Mouse (Mus musculus): ENCODE data around the gene Perm1. TPM values are rescaled to one million over a fixed set of nuclear protein-coding genes. Genes with fewer than 3 reads are reported as not detected.

Perm1 gene
- polyA plus RNA-seq, 1 experiment, result not detected

DNA sequence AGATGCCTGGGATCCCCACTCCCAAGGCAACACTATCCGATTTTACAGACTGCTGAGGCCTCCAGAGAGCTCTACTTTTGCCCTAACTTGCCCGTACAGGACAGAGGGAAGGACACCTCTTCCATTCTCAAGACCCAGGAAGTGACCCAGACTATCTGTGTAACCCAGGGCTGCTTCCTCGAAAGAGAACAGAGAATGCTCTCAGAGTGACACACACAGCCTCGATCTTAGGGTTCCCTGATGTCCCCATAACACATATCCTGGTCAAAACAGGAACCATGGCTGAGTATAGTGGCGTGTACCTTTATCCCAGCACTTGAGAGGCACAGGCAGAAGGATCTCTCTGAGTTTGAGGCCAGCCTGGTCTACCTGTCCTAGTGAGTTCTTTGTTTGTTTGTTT lies 31.9 kb upstream of the Perm1 start:
- Histone ChIP-seq H3K27me3 (ENCODE audit: control insufficient read depth, insufficient read depth, low read length, poor library complexity, severe bottlenecking) (no peaks in the 10 kb centered on the region), H3K9me3 (replicated peaks; ENCODE audit: control insufficient read depth, insufficient read depth, low read length, poor library complexity, severe bottlenecking) (peaks cover 48% of the 10 kb centered on the region), H3K9ac (ENCODE audit: low read depth, poor library complexity, severe bottlenecking) (no peak overlapping the region), H3K4me3 (ENCODE audit: low read depth, low read length) (no peak overlapping the region), H3K27ac (ENCODE audit: insufficient read depth, low read length) (no peak overlapping the region), H3K4me1 (ENCODE audit: control insufficient read depth, insufficient read depth, low read length) (peaks cover 14% of the 10 kb centered on the region), H3K36me3 (ENCODE audit: control insufficient read depth, insufficient read depth, low read length, poor library complexity, severe bottlenecking) (peaks cover 34% of the 10 kb centered on the region)
- no peak for TF ChIP-seq POLR2A (IDR thresholded peaks at IDR 0.05; ENCODE audit: insufficient read depth, low read length)
- no peak for TF ChIP-seq EP300 (IDR thresholded peaks at IDR 0.05; ENCODE audit: insufficient read depth, low read depth, low read length)
- TF ChIP-seq CTCF (IDR thresholded peaks at IDR 0.05; ENCODE audit: low read depth, low read length), result no peak

DNA sequence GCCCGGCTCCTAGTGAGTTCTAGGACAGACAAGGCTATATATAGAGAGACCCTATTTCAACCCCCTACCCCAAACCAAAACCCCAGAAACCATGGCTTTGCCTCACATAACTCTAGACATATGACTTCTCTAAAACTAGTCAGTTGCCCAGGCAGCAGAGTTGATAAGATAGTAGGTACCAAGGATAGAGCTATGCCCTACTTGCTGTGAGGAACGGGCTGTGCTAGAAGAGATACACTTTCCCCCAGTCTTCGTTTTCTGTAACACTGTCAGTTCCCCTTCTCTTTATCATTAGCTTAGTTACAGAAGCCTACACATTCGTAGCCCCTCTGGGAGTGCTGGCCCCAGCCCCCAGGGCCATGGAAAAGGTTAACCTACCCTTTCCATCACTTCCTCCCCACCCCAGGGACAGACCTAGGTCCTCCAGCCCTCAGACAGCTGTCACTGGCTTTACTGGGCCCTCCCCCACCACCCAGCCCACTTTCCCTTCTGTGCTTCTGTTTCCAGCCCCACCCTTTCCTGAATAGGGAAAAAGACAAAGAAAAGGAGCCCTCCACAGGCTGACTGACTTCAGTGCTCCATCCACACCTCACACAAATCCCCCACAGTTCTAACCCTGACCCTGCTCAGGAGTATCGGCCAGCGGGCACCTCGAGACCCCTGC lies 31.2 kb upstream of the Perm1 start:
- H3K9me3 ChIP-seq (replicated peaks; ENCODE audit: control insufficient read depth, insufficient read depth, low read length, poor library complexity, severe bottlenecking), result peaks cover 42% of the 10 kb centered on the region
- no peaks in the 10 kb centered on the region for H3K27me3 ChIP-seq (ENCODE audit: control insufficient read depth, insufficient read depth, low read length, poor library complexity, severe bottlenecking)
- no peak overlapping the region for H3K4me3 ChIP-seq (ENCODE audit: low read depth, low read length)
- peaks cover 28% of the 10 kb centered on the region for H3K36me3 ChIP-seq (ENCODE audit: control insufficient read depth, insufficient read depth, low read length, poor library complexity, severe bottlenecking)
- no peak for TF ChIP-seq CTCF (IDR thresholded peaks at IDR 0.05; ENCODE audit: low read depth, low read length)
- 0 out of 2 replicates have a peak, but pooled peaks have one; percentile 48 for TF ChIP-seq EP300 (IDR thresholded peaks at IDR 0.05; ENCODE audit: insufficient read depth, low read depth, low read length)
- TF ChIP-seq POLR2A (IDR thresholded peaks at IDR 0.05; ENCODE audit: insufficient read depth, low read length), result no peak
- H3K9ac ChIP-seq (ENCODE audit: low read depth, poor library complexity, severe bottlenecking), result no peak overlapping the region
- peaks cover 14% of the 10 kb centered on the region for H3K4me1 ChIP-seq (ENCODE audit: control insufficient read depth, insufficient read depth, low read length)
- peak overlapping the region; percentile 18; the same call in 1 of the 2 replicates for H3K27ac ChIP-seq (ENCODE audit: insufficient read depth, low read length)

DNA sequence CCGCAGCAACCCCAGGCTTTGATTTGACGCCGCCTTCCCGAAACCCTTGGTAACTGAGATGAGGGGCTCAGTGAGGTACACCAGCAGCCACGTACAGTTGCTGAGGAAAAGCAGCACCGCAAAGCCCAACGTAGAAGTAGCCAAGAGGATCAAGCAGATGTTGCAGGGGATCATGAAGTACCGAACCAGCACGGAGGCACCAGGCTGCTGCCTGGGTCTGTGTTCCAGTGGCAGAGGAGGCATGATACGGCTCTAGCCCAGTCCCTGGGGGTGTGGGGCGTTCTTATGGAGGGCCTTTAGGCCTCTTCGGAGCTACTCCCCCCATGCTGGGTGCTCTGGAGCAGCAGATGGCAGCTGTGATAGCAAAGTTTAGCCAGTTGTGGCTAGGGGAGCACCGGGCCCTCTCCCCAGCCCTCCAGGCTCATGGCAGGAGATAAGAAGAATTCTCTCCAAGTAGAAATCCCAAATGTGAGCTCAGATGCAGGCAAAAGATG lies 30.2 kb upstream of the Perm1 start:
- Histone ChIP-seq H3K27me3 (ENCODE audit: control insufficient read depth, insufficient read depth, low read length, poor library complexity, severe bottlenecking) (no peaks in the 10 kb centered on the region), H3K36me3 (ENCODE audit: control insufficient read depth, insufficient read depth, low read length, poor library complexity, severe bottlenecking) (peaks cover 24% of the 10 kb centered on the region), H3K9ac (ENCODE audit: low read depth, poor library complexity, severe bottlenecking) (peak overlapping the region; percentile 16; the same call in 1 of the 2 replicates), H3K27ac (ENCODE audit: insufficient read depth, low read length) (no peak overlapping the region), H3K9me3 (replicated peaks; ENCODE audit: control insufficient read depth, insufficient read depth, low read length, poor library complexity, severe bottlenecking) (peaks cover 31% of the 10 kb centered on the region), H3K4me3 (ENCODE audit: low read depth, low read length) (no peak overlapping the region), H3K4me1 (ENCODE audit: control insufficient read depth, insufficient read depth, low read length) (peaks cover 23% of the 10 kb centered on the region)
- TF ChIP-seq POLR2A (IDR thresholded peaks at IDR 0.05; ENCODE audit: insufficient read depth, low read length) (no peak), CTCF (IDR thresholded peaks at IDR 0.05; ENCODE audit: low read depth, low read length) (no peak), EP300 (IDR thresholded peaks at IDR 0.05; ENCODE audit: insufficient read depth, low read depth, low read length) (no peak)

DNA sequence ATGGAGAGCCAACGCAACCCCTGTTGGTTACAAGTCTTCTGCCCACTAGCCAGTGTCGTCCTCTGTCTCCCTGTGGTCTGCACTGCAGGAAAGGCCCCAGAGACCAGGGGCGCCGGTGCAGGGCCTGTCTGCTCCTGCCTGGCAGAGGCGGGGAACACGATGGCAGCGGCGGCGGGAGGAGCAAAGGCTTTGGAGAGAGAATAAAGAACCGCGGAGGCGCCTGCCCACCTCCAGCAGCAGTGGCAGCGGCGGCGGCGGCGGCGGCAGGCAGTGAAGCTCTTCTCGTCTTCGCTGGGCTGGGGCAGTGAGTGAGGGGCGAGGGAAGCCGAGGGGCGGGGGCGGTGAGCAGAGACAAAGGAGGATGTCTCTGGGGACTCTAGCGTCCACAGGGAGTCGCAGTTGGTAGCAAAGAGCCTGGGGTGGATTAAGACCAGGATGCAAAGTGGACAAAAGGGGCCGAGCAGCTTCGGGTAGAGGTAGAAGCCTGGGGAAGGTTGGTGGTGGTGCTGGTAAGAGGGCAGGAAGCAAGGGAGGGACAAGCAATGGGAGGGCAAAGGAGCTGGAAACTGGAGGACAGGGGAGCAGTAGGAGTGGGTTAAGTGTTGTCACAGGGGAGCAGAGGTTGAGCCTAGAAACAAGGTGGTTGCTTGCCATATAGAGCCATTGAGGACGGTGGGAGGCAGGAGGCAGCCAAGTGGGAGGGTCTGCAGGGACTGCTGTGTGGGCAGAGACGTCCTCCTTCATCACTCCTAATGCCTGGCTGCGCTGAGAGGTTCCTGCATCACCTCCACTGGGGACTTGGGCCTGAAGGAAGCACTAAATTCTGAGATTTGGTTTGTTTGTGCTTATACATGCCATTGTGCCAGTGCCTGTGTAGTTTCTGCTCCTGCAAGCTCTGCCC lies 29.5 kb upstream of the Perm1 start:
- H3K9me3 ChIP-seq (replicated peaks; ENCODE audit: control insufficient read depth, insufficient read depth, low read length, poor library complexity, severe bottlenecking), result peaks cover 24% of the 10 kb centered on the region
- H3K9ac ChIP-seq (ENCODE audit: low read depth, poor library complexity, severe bottlenecking), result peak overlapping the region; percentile 16; the same call in 1 of the 2 replicates
- peaks cover 29% of the 10 kb centered on the region for H3K4me1 ChIP-seq (ENCODE audit: control insufficient read depth, insufficient read depth, low read length)
- H3K36me3 ChIP-seq (ENCODE audit: control insufficient read depth, insufficient read depth, low read length, poor library complexity, severe bottlenecking), result peaks cover 24% of the 10 kb centered on the region
- no peak overlapping the region for H3K27ac ChIP-seq (ENCODE audit: insufficient read depth, low read length)
- H3K27me3 ChIP-seq (ENCODE audit: control insufficient read depth, insufficient read depth, low read length, poor library complexity, severe bottlenecking), result no peaks in the 10 kb centered on the region
- TF ChIP-seq CTCF (IDR thresholded peaks at IDR 0.05; ENCODE audit: low read depth, low read length) (no peak), POLR2A (IDR thresholded peaks at IDR 0.05; ENCODE audit: insufficient read depth, low read length) (no peak), EP300 (IDR thresholded peaks at IDR 0.05; ENCODE audit: insufficient read depth, low read depth, low read length) (no peak)
- 0 out of 2 replicates have a peak overlapping the region, but pooled peaks have one; percentile 15 for H3K4me3 ChIP-seq (ENCODE audit: low read depth, low read length)

DNA sequence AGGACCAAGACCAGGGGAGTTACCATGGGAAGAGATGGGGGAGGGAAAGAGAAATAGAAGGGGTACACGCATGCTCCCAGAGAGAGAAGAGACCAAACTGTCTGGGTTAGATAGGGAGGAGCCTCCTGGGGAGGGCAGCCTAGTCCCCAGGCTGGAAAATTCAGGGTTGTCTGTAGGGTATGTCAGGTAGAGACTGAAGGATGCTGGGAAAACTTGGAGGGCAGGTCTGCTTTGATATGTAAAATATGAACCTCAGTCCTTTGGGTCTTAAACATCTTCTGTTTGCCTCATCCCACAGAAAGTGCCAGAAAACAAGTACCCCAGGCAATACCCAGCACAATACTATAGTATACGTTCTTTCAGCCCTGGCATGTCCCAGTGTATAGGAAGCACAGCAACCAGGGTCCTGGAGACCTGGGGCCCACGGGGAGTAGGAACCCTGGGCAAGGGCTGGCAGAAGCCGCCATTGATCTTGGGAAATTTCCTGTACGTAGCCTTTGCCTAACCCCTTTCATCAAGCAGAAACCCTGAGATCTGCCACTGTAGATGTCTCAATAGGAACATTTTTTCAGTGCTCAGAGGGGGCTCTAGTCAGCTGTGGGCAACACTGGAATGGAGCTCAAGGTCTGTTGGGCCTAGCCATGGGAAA lies 27.4 kb upstream of the Perm1 start:
- Histone ChIP-seq H3K36me3 (ENCODE audit: control insufficient read depth, insufficient read depth, low read length, poor library complexity, severe bottlenecking) (peaks cover 20% of the 10 kb centered on the region), H3K4me3 (ENCODE audit: low read depth, low read length) (no peak overlapping the region), H3K27me3 (ENCODE audit: control insufficient read depth, insufficient read depth, low read length, poor library complexity, severe bottlenecking) (no peaks in the 10 kb centered on the region), H3K4me1 (ENCODE audit: control insufficient read depth, insufficient read depth, low read length) (peaks cover 31% of the 10 kb centered on the region), H3K9ac (ENCODE audit: low read depth, poor library complexity, severe bottlenecking) (no peak overlapping the region), H3K27ac (ENCODE audit: insufficient read depth, low read length) (peak overlapping the region; percentile 96), H3K9me3 (replicated peaks; ENCODE audit: control insufficient read depth, insufficient read depth, low read length, poor library complexity, severe bottlenecking) (peaks cover 4% of the 10 kb centered on the region)
- TF ChIP-seq EP300 (IDR thresholded peaks at IDR 0.05; ENCODE audit: insufficient read depth, low read depth, low read length), result no peak
- no peak for TF ChIP-seq POLR2A (IDR thresholded peaks at IDR 0.05; ENCODE audit: insufficient read depth, low read length)
- TF ChIP-seq CTCF (IDR thresholded peaks at IDR 0.05; ENCODE audit: low read depth, low read length), result no peak

Data from ES-Bruce4 (cell line).